Mouse (Mus musculus): ENCODE measurements around the gene Cyp2d22. TPM values are rescaled to one million over a fixed set of nuclear protein-coding genes. Genes with fewer than 3 reads are reported as not detected.

The Cyp2d22 gene
- polyA plus RNA-seq, 2 experiments = 5.2 to 27.5 TPM

- Histone ChIP-seq H3K9me3 (ENCODE audit: control insufficient read depth, low read length) (no peaks in the 10 kb centered on the region), H3K4me1 (ENCODE audit: control insufficient read depth, insufficient read depth, low read length) (peaks cover 19% of the 10 kb centered on the region), H3K36me3 (ENCODE audit: control insufficient read depth, insufficient read depth, low read length) (peaks cover 37% of the 10 kb centered on the region), H3K4me3 (replicated peaks; ENCODE audit: low read length) (no peak overlapping the region), H3K27me3 (ENCODE audit: control insufficient read depth, insufficient read depth, low read length) (no peaks in the 10 kb centered on the region), H3K4me2 (replicated peaks; ENCODE audit: low read depth, low read length, severe bottlenecking) (no peak overlapping the region), H3K27ac (replicated peaks; ENCODE audit: low read depth, low read length) (no peak overlapping the region), H3K9ac (ENCODE audit: low read depth, low read length, severe bottlenecking) (no peak overlapping the region)
- 67% methylated on average over 12 of the region's 12 CpGs for WGBS
- no peak for ATAC-seq (ENCODE audit: low FRiP score, low read depth)
- no peak for DNase-seq (ENCODE audit: low spot score)
- TF ChIP-seq POLR2A (IDR thresholded peaks at IDR 0.05; ENCODE audit: borderline replicate concordance, extremely low read depth, insufficient read depth, insufficient read length) = no peak
Observed at GRCm38 (mm10) chr15:82336629-82337028, 43.4 kb downstream of the Cyp2d22 start.

GRCm38 (mm10) chr15:82335194-82335593 lies 44.9 kb downstream of the Cyp2d22 start:
- Histone ChIP-seq H3K27me3 (ENCODE audit: control insufficient read depth, insufficient read depth, low read length) (no peaks in the 10 kb centered on the region), H3K9ac (ENCODE audit: low read depth, low read length, severe bottlenecking) (no peak overlapping the region), H3K27ac (replicated peaks; ENCODE audit: low read depth, low read length) (no peak overlapping the region), H3K4me2 (replicated peaks; ENCODE audit: low read depth, low read length, severe bottlenecking) (no peak overlapping the region), H3K9me3 (ENCODE audit: control insufficient read depth, low read length) (no peaks in the 10 kb centered on the region), H3K4me3 (replicated peaks; ENCODE audit: low read length) (no peak overlapping the region), H3K4me1 (ENCODE audit: control insufficient read depth, insufficient read depth, low read length) (peaks cover 10% of the 10 kb centered on the region), H3K36me3 (ENCODE audit: control insufficient read depth, insufficient read depth, low read length) (peaks cover 46% of the 10 kb centered on the region)
- DNase-seq (ENCODE audit: low spot score) = no peak
- 97% methylated on average over 4 of the region's 4 CpGs for WGBS
- ATAC-seq (ENCODE audit: low FRiP score, low read depth) = no peak
- no peak for TF ChIP-seq POLR2A (IDR thresholded peaks at IDR 0.05; ENCODE audit: borderline replicate concordance, extremely low read depth, insufficient read depth, insufficient read length)

- no peak for DNase-seq (ENCODE audit: low spot score)
- WGBS = 50% methylated on average over 2 of the region's 2 CpGs
- Histone ChIP-seq H3K4me1 (ENCODE audit: control insufficient read depth, insufficient read depth, low read length) (0 out of 2 replicates have a peak, but pooled peaks cover 3% of the 10 kb centered on the region), H3K4me2 (replicated peaks; ENCODE audit: low read depth, low read length, severe bottlenecking) (no peak overlapping the region), H3K9me3 (ENCODE audit: control insufficient read depth, low read length) (no peaks in the 10 kb centered on the region), H3K9ac (ENCODE audit: low read depth, low read length, severe bottlenecking) (no peak overlapping the region), H3K4me3 (replicated peaks; ENCODE audit: low read length) (no peak overlapping the region), H3K36me3 (ENCODE audit: control insufficient read depth, insufficient read depth, low read length) (peaks cover 11% of the 10 kb centered on the region), H3K27ac (replicated peaks; ENCODE audit: low read depth, low read length) (no peak overlapping the region), H3K27me3 (ENCODE audit: control insufficient read depth, insufficient read depth, low read length) (no peaks in the 10 kb centered on the region)
- TF ChIP-seq POLR2A (IDR thresholded peaks at IDR 0.05; ENCODE audit: borderline replicate concordance, extremely low read depth, insufficient read depth, insufficient read length) = no peak
- ATAC-seq (ENCODE audit: low FRiP score, low read depth) = no peak
Observed at GRCm38 (mm10) chr15:82325382-82325781, 54.7 kb downstream of the Cyp2d22 start.

GRCm38 (mm10) chr15:82322195-82322594 lies 57.9 kb downstream of the Cyp2d22 start:
- H3K4me3 ChIP-seq (replicated peaks; ENCODE audit: low read length) = no peak overlapping the region
- 0 out of 2 replicates have a peak, but pooled peaks cover 3% of the 10 kb centered on the region for H3K4me1 ChIP-seq (ENCODE audit: control insufficient read depth, insufficient read depth, low read length)
- H3K9ac ChIP-seq (ENCODE audit: low read depth, low read length, severe bottlenecking) = no peak overlapping the region
- no peak overlapping the region for H3K4me2 ChIP-seq (replicated peaks; ENCODE audit: low read depth, low read length, severe bottlenecking)
- peak; percentile 55; the same call in 1 of the 2 replicates for ATAC-seq (ENCODE audit: low FRiP score, low read depth)
- WGBS = 78% methylated on average over 8 of the region's 8 CpGs
- H3K9me3 ChIP-seq (ENCODE audit: control insufficient read depth, low read length) = no peaks in the 10 kb centered on the region
- TF ChIP-seq POLR2A (IDR thresholded peaks at IDR 0.05; ENCODE audit: borderline replicate concordance, extremely low read depth, insufficient read depth, insufficient read length) = no peak
- no peaks in the 10 kb centered on the region for H3K27me3 ChIP-seq (ENCODE audit: control insufficient read depth, insufficient read depth, low read length)
- H3K27ac ChIP-seq (replicated peaks; ENCODE audit: low read depth, low read length) = no peak overlapping the region
- H3K36me3 ChIP-seq (ENCODE audit: control insufficient read depth, insufficient read depth, low read length) = no peaks in the 10 kb centered on the region
- DNase-seq (ENCODE audit: low spot score) = peak; percentile 36

Small RNA genes lying within 50 kb of the gene (microRNA-seq; reads per million reads assigned to microRNA genes)
- gene Gm25990 = not detected
- gene Gm27331 = not detected
- gene Mir7684 = not detected

Other genes starting within 250 kb of the Cyp2d22 start
- gene Srebf2, start 233.1 kb downstream of the Cyp2d22 start, polyA plus RNA-seq (2012; rRNA removed) = 131 and 253 TPM in 2 replicates
- 122 and 125 TPM in 2 replicates for gene Srebf2, start 233.1 kb downstream of the Cyp2d22 start, polyA plus RNA-seq (2014; fragmentation: Nextera tagmentation; extraction: Ambion mirVana)
- gene Shisa8, start 167.4 kb downstream of the Cyp2d22 start, polyA plus RNA-seq (2012; rRNA removed) = 1.1 and 1.5 TPM in 2 replicates
- gene Shisa8, start 167.4 kb downstream of the Cyp2d22 start, polyA plus RNA-seq (2014; fragmentation: Nextera tagmentation; extraction: Ambion mirVana) = 0.41 and 0.54 TPM in 2 replicates
- 0.29 and 0.46 TPM in 2 replicates for gene Tnfrsf13c, start 155.9 kb downstream of the Cyp2d22 start, polyA plus RNA-seq (2012; rRNA removed)
- 0.22 and 0.29 TPM in 2 replicates for gene Tnfrsf13c, start 155.9 kb downstream of the Cyp2d22 start, polyA plus RNA-seq (2014; fragmentation: Nextera tagmentation; extraction: Ambion mirVana)
- 39.4 and 43.3 TPM in 2 replicates for gene Cenpm, start 135.5 kb downstream of the Cyp2d22 start, polyA plus RNA-seq (2012; rRNA removed)
- 57.7 and 59.3 TPM in 2 replicates for gene Cenpm, start 135.5 kb downstream of the Cyp2d22 start, polyA plus RNA-seq (2014; fragmentation: Nextera tagmentation; extraction: Ambion mirVana)
- 0.35 and 0.40 TPM in 2 replicates for gene 1500009C09Rik, start 127.9 kb downstream of the Cyp2d22 start, polyA plus RNA-seq (2012; rRNA removed)
- not detected in 2 replicates for gene 1500009C09Rik, start 127.9 kb downstream of the Cyp2d22 start, polyA plus RNA-seq (2014; fragmentation: Nextera tagmentation; extraction: Ambion mirVana)
- 23.7 and 26.6 TPM in 2 replicates for gene Sept3, start 105.4 kb downstream of the Cyp2d22 start, polyA plus RNA-seq (2012; rRNA removed)
- gene Sept3, start 105.4 kb downstream of the Cyp2d22 start, polyA plus RNA-seq (2014; fragmentation: Nextera tagmentation; extraction: Ambion mirVana) = 12.0 and 13.3 TPM in 2 replicates
- 0.24 and 0.47 TPM in 2 replicates for gene Wbp2nl, start 81.3 kb downstream of the Cyp2d22 start, polyA plus RNA-seq (2012; rRNA removed)
- gene Wbp2nl, start 81.3 kb downstream of the Cyp2d22 start, polyA plus RNA-seq (2014; fragmentation: Nextera tagmentation; extraction: Ambion mirVana) = not detected in 2 replicates
- gene Naga, start 41.3 kb downstream of the Cyp2d22 start, polyA plus RNA-seq (2012; rRNA removed) = 101 and 118 TPM in 2 replicates
- 59.3 and 60.1 TPM in 2 replicates for gene Naga, start 41.3 kb downstream of the Cyp2d22 start, polyA plus RNA-seq (2014; fragmentation: Nextera tagmentation; extraction: Ambion mirVana)
- gene Pheta2, start 41.3 kb downstream of the Cyp2d22 start, polyA plus RNA-seq (2012; rRNA removed) = 12.8 and 15.3 TPM in 2 replicates
- 11.9 and 14.1 TPM in 2 replicates for gene Pheta2, start 41.3 kb downstream of the Cyp2d22 start, polyA plus RNA-seq (2014; fragmentation: Nextera tagmentation; extraction: Ambion mirVana)
- gene Smdt1, start 41.3 kb downstream of the Cyp2d22 start, polyA plus RNA-seq (2012; rRNA removed) = 175 and 178 TPM in 2 replicates
- 255 and 258 TPM in 2 replicates for gene Smdt1, start 41.3 kb downstream of the Cyp2d22 start, polyA plus RNA-seq (2014; fragmentation: Nextera tagmentation; extraction: Ambion mirVana)
- gene Ndufa6, start 25.9 kb downstream of the Cyp2d22 start, polyA plus RNA-seq (2012; rRNA removed) = 252 and 318 TPM in 2 replicates
- 325 and 348 TPM in 2 replicates for gene Ndufa6, start 25.9 kb downstream of the Cyp2d22 start, polyA plus RNA-seq (2014; fragmentation: Nextera tagmentation; extraction: Ambion mirVana)
- gene Cyp2d11, start 13.8 kb upstream of the Cyp2d22 start, polyA plus RNA-seq (2012; rRNA removed) = not detected in 2 replicates
- gene Cyp2d11, start 13.8 kb upstream of the Cyp2d22 start, polyA plus RNA-seq (2014; fragmentation: Nextera tagmentation; extraction: Ambion mirVana) = not detected in 2 replicates
- gene Cyp2d10, start 26.9 kb upstream of the Cyp2d22 start, polyA plus RNA-seq (2012; rRNA removed) = not detected in 2 replicates
- gene Cyp2d10, start 26.9 kb upstream of the Cyp2d22 start, polyA plus RNA-seq (2014; fragmentation: Nextera tagmentation; extraction: Ambion mirVana) = not detected in 2 replicates
- 0.26 TPM in 1 of 2 replicates, not detected in the other for gene Cyp2d9, start 53.2 kb upstream of the Cyp2d22 start, polyA plus RNA-seq (2012; rRNA removed)
- gene Cyp2d9, start 53.2 kb upstream of the Cyp2d22 start, polyA plus RNA-seq (2014; fragmentation: Nextera tagmentation; extraction: Ambion mirVana) = not detected in 2 replicates
- gene Cyp2d12, start 174.8 kb upstream of the Cyp2d22 start, polyA plus RNA-seq (2012; rRNA removed) = not detected in 2 replicates
- gene Cyp2d12, start 174.8 kb upstream of the Cyp2d22 start, polyA plus RNA-seq (2014; fragmentation: Nextera tagmentation; extraction: Ambion mirVana) = not detected in 2 replicates
- not detected in 2 replicates for gene Cyp2d34, start 240.7 kb upstream of the Cyp2d22 start, polyA plus RNA-seq (2012; rRNA removed)
- gene Cyp2d34, start 240.7 kb upstream of the Cyp2d22 start, polyA plus RNA-seq (2014; fragmentation: Nextera tagmentation; extraction: Ambion mirVana) = not detected in 2 replicates